Mouse (Mus musculus): Measurements from ENCODE around the gene Slc38a9. TPM values are rescaled to one million over a fixed set of nuclear protein-coding genes. Genes with fewer than 3 reads are reported as not detected.
A peak's percentile ranks its signal among the peaks of the same experiment; 100 is the strongest.

Gene Slc38a9
- polyA plus RNA-seq, 1 experiment from 2014 or later = 12.2 TPM

DNA sequence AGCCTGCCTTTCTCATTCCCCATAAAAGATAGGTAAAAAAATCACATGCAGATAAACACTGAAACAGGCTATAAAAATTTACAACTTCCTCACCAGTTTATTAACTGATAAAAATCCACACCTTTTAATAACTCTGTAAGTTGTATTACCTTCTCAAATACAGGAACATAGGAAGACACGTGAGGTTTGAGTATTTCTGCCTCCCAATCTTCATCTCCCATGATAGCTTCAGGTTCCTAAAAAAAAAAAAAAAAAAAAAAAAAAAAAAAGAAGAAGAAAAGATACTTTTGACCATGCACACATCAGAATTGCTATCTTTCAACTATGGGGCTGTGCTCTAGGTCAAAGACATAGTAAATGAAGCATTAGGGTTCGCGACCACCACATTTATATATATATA is 9.4 kb upstream of the Slc38a9 start:
- Histone ChIP-seq H3K4me1 (replicated peaks) (peaks cover 6% of the 10 kb centered on the region), H3K4me3 (replicated peaks) (no peak overlapping the region), H3K27ac (replicated peaks) (no peak overlapping the region), H3K9me3 (replicated peaks) (no peaks in the 10 kb centered on the region; the same call in 1 of the 2 replicates), H3K27me3 (no peaks in the 10 kb centered on the region), H3K4me2 (no peak overlapping the region), H3K9ac (no peak overlapping the region), H3K36me3 (replicated peaks) (no peaks in the 10 kb centered on the region)
- WGBS (ENCODE audit: insufficient replicate concordance) = 74% methylated on average over 3 of the region's 3 CpGs
- ATAC-seq (ENCODE audit: insufficient read depth) = no peak

DNA sequence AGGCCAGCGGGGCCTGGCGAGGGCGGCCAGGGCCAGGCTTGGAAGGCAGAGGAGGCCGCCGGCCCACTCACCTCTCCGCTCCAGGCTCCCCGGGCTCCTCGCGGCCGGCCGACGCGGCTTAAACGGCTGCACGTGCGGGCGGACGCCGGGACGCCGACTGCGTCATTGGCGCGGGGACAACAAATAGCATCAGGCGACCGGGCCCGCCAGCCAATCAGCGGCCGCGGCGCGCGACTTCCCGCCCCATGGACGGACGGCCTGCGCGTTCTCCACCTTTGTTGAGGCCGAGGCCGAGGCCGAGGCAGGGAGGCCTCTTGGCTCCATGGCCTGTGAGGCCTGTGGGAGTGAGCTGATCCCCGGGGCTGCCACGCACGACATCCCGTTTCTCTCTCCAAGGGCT is 8.3 kb upstream of the Slc38a9 start, which contains the start of gene Ddx4:
Ddx4 (minus strand) TSS at position 271 of the 400 bp plus-strand sequence.
- Histone ChIP-seq H3K27me3 (no peaks in the 10 kb centered on the region), H3K4me3 (replicated peaks) (no peak within 1 kb of the TSS), H3K4me1 (replicated peaks) (no peaks in the 10 kb centered on the region), H3K27ac (replicated peaks) (no peak within 1 kb of the TSS), H3K4me2 (no peak within 1 kb of the TSS), H3K36me3 (replicated peaks) (no peaks in the 10 kb centered on the region), H3K9ac (no peak within 1 kb of the TSS), H3K9me3 (replicated peaks) (no peaks in the 10 kb centered on the region; the same call in 1 of the 2 replicates)
- 80% methylated on average over 45 of the region's 45 CpGs for WGBS (ENCODE audit: insufficient replicate concordance)
- no peak for ATAC-seq (ENCODE audit: insufficient read depth)

DNA sequence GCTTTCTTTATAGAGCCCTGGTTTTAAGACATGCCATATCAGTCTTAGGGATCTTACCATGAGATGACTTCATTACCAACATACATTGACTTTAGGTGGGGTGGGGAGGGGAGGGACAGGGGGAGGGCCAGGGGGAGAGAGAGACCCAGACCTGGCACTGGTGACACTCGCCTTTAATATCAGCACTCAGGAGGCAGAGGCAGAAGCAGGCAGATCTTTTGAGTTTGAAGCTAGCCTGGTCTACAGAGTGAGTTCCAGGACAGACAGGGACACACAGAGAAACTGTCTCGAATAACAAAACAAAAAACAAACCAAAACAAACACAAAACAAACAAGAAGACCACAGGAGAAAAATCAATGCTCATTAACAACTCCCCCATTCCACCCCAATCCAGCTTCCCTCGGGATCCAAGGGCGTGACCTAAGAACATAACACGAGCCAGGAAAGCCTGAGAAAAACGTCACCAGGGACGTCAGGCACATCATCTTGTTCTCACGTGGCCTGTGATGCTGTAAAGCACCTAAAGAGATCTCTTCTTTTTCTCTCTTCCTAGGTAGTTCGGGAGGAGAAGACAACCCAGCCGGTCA is 471 bp upstream of the Slc38a9 start:
- H3K36me3 ChIP-seq (replicated peaks) = no peaks in the 10 kb centered on the region; the same call in 1 of the 2 replicates
- no peak overlapping the region for H3K27ac ChIP-seq (replicated peaks)
- H3K4me2 ChIP-seq = peak overlapping the region; percentile 76
- ATAC-seq (ENCODE audit: insufficient read depth) = no peak; the same call in 1 of the 2 replicates
- no peaks in the 10 kb centered on the region for H3K9me3 ChIP-seq (replicated peaks)
- no peaks in the 10 kb centered on the region for H3K27me3 ChIP-seq
- 6% methylated on average over 10 of the region's 10 CpGs for WGBS (ENCODE audit: insufficient replicate concordance)
- peaks cover 16% of the 10 kb centered on the region for H3K4me1 ChIP-seq (replicated peaks)
- H3K9ac ChIP-seq = peak overlapping the region; percentile 53
- peak overlapping the region; percentile 80 for H3K4me3 ChIP-seq (replicated peaks)

DNA sequence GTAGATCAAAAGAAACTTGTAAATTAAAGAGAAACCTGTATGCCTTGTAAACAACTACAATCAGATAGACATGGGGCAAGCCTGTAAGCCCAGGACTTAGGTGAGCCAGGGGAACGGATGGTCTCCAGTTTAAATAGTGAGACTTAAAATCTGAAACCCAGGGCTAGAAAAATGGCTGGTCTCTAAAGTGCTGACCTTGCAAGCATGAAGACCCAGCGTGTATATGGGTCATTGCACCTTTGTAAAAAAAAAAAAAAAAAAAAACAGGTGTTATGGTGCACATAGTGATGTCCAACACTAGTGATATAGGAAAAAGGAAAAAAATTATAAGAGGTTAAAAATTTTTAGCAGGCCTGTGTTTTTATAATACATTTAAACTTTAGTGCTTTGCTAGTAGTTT is 1.1 kb downstream of the Slc38a9 start:
- H3K4me1 ChIP-seq (replicated peaks) = peaks cover 16% of the 10 kb centered on the region
- no peaks in the 10 kb centered on the region for H3K27me3 ChIP-seq
- H3K9ac ChIP-seq = peak overlapping the region; percentile 90
- no peaks in the 10 kb centered on the region; the same call in 1 of the 2 replicates for H3K36me3 ChIP-seq (replicated peaks)
- 58% methylated on average over 2 of the region's 2 CpGs for WGBS (ENCODE audit: insufficient replicate concordance)
- H3K9me3 ChIP-seq (replicated peaks) = no peaks in the 10 kb centered on the region
- H3K4me3 ChIP-seq (replicated peaks) = peak overlapping the region; percentile 80
- no peak for ATAC-seq (ENCODE audit: insufficient read depth)
- peak overlapping the region; percentile 76 for H3K4me2 ChIP-seq
- no peak overlapping the region for H3K27ac ChIP-seq (replicated peaks)

DNA sequence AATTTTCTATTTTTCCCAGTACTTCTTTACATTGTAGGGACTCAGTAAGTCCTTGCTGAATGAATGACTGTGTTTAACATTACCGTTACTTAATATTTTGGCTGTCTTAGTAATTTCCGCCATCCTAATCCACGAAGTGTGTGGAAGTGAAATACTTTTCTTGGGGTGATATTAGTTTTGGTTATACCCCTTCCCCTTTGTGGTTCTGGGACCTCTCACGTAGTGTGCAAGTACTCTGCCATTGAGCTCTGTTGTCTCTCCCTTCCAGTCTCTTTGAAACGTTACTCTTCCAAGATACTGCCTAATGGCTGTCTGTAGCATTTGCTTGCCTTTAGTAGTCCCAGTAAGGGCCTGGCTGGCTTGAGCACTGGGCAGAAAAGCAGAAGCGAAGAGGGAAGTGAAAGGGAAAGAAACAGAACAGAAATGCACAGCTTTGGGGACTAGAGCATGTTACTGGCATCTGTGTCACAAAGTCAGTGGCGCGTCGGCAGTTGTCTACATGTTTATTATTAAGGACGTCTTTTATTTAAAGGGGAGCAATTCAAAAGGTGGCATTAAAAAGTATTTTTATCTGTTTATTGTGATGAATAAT is 6.0 kb downstream of the Slc38a9 start:
- H3K36me3 ChIP-seq (replicated peaks) = peaks cover 23% of the 10 kb centered on the region
- H3K9ac ChIP-seq = no peak overlapping the region
- H3K27me3 ChIP-seq = no peaks in the 10 kb centered on the region
- H3K9me3 ChIP-seq (replicated peaks) = no peaks in the 10 kb centered on the region
- ATAC-seq (ENCODE audit: insufficient read depth) = no peak
- peaks cover 8% of the 10 kb centered on the region for H3K4me1 ChIP-seq (replicated peaks)
- H3K4me2 ChIP-seq = no peak overlapping the region
- no peak overlapping the region for H3K27ac ChIP-seq (replicated peaks)
- no peak overlapping the region for H3K4me3 ChIP-seq (replicated peaks)
- WGBS (ENCODE audit: insufficient replicate concordance) = 72% methylated on average over 10 of the region's 10 CpGs

DNA sequence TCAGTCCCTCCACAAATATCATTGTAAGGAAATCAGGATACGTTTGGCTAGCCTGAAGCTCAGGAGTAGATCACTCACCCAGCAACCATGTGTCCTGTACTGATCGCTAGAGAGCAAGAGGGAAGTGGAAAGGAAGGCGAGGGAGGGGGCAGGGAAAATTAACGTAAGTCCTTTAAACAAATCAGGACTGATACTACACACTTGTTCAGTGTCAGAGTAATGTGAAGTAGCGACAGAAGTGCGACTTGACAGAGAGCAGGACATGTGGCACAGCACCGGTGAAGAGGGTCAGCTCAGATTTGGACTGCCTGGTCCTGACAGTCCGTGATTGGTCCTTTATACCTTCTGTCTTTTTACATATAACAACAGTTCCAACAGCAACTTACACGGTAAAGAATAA is 6.7 kb downstream of the Slc38a9 start:
- 68% methylated on average over 9 of the region's 9 CpGs for WGBS (ENCODE audit: insufficient replicate concordance)
- no peak for ATAC-seq (ENCODE audit: insufficient read depth)
- Histone ChIP-seq H3K9ac (no peak overlapping the region), H3K27me3 (no peaks in the 10 kb centered on the region), H3K27ac (replicated peaks) (no peak overlapping the region), H3K4me2 (no peak overlapping the region), H3K4me1 (replicated peaks) (peaks cover 12% of the 10 kb centered on the region), H3K36me3 (replicated peaks) (peaks cover 27% of the 10 kb centered on the region), H3K4me3 (replicated peaks) (no peak overlapping the region), H3K9me3 (replicated peaks) (no peaks in the 10 kb centered on the region)

DNA sequence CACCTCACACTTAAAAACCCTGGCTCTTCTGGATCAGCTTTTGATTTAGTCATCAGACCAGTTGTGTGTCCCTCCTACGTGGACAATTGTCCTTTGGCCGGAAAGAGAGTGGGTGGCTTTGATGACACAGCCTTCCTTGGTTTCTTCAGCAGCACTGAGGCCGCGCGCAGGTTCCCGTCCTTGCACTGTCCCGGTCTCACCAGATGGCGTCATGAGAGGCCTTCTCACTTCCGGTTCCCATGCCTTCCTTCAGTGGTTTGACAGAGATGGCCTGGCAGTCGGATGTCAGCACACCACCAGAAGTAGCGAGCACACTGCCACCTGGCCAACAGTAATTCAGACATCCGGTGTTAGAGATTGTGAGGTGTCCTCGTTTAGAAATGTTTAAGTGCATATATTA is 11.2 kb downstream of the Slc38a9 start:
- Histone ChIP-seq H3K4me1 (replicated peaks) (peaks cover 32% of the 10 kb centered on the region), H3K9ac (no peak overlapping the region), H3K4me2 (no peak overlapping the region), H3K27ac (replicated peaks) (no peak overlapping the region), H3K4me3 (replicated peaks) (no peak overlapping the region), H3K36me3 (replicated peaks) (peaks cover 27% of the 10 kb centered on the region), H3K27me3 (no peaks in the 10 kb centered on the region), H3K9me3 (replicated peaks) (no peaks in the 10 kb centered on the region)
- no peak for ATAC-seq (ENCODE audit: insufficient read depth)
- 55% methylated on average over 13 of the region's 13 CpGs for WGBS (ENCODE audit: insufficient replicate concordance)

DNA sequence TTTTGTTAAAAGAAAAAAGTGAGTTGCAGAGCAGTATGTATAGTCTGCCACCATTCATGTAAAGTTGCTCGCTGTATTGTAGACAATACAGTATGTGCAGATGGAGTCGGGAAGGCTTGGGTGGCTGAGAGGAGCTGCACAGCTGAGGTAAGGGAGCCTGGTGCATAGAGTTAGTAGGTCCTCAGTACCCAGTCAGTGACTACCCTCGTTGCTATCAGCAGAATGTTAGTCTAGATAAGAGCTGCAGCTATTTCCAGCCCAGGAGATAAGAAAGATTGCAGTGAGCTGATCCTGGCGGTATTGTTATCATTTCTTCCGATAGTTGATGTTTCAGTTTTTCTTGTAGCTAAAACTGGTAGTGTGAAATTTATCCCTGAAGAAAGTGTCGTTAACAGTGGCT is 12.2 kb downstream of the Slc38a9 start:
- peaks cover 29% of the 10 kb centered on the region for H3K36me3 ChIP-seq (replicated peaks)
- peak overlapping the region; percentile 49 for H3K27ac ChIP-seq (replicated peaks)
- H3K27me3 ChIP-seq = no peaks in the 10 kb centered on the region
- WGBS (ENCODE audit: insufficient replicate concordance) = 25% methylated on average over 6 of the region's 6 CpGs
- no peaks in the 10 kb centered on the region for H3K9me3 ChIP-seq (replicated peaks)
- no peak overlapping the region for H3K4me2 ChIP-seq
- H3K4me3 ChIP-seq (replicated peaks) = no peak overlapping the region
- ATAC-seq (ENCODE audit: insufficient read depth) = peak; percentile 77
- H3K4me1 ChIP-seq (replicated peaks) = peaks cover 32% of the 10 kb centered on the region
- no peak overlapping the region for H3K9ac ChIP-seq

DNA sequence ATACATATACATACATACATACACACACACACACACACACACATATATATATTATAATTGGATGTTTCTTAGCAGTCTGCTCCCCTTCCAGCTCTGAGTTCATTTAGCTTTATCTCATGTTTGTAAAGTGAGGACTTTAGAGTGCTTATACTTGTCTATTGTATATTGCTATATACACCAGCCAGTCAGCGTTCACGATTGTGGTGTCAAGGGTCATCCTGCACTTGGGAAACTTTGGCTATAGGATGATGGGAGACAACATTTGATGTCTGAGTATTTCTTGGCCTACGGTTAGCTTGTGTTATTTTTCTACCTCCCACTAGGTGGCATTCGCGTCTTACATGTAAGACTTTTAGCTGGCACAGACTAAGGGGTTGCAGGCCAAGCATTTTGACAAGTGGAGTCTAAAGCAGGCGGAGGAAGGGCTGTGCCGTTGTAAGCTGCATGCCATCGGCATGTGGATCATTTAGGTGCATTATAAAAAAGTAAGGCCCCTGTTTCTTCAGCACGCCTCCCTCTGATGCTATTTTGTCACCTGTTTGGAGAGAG is 13.4 kb downstream of the Slc38a9 start:
- no peaks in the 10 kb centered on the region for H3K9me3 ChIP-seq (replicated peaks)
- peak; percentile 51; the same call in 1 of the 2 replicates for ATAC-seq (ENCODE audit: insufficient read depth)
- peaks cover 38% of the 10 kb centered on the region for H3K36me3 ChIP-seq (replicated peaks)
- no peaks in the 10 kb centered on the region for H3K27me3 ChIP-seq
- no peak overlapping the region for H3K9ac ChIP-seq
- H3K27ac ChIP-seq (replicated peaks) = no peak overlapping the region
- no peak overlapping the region for H3K4me3 ChIP-seq (replicated peaks)
- no peak overlapping the region for H3K4me2 ChIP-seq
- H3K4me1 ChIP-seq (replicated peaks) = peaks cover 32% of the 10 kb centered on the region
- WGBS (ENCODE audit: insufficient replicate concordance) = 15% methylated on average over 9 of the region's 9 CpGs

DNA sequence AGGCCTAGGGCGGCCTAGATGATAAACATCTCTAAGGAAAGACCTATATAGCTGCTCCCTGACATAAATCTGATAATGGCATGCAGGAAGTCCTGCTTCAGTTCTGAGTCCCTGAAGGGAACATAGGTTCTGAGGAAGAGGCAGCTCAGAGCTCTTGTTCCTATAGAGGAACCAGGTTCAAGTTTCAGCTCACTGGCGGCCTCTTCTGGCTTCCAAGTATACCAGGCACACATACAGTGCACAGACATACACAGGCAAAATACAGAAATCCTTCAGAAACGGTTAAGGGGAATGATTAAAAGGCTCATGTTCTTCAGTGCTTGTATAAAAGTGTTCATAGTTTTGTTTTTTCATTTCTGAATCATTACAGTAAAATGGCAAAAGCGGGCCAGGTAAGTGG is 17.6 kb downstream of the Slc38a9 start:
- no peak overlapping the region for H3K4me3 ChIP-seq (replicated peaks)
- H3K36me3 ChIP-seq (replicated peaks) = peaks cover 15% of the 10 kb centered on the region
- peak; percentile 43; the same call in 1 of the 2 replicates for ATAC-seq (ENCODE audit: insufficient read depth)
- 80% methylated on average over 4 of the region's 4 CpGs for WGBS (ENCODE audit: insufficient replicate concordance)
- H3K27ac ChIP-seq (replicated peaks) = no peak overlapping the region
- no peak overlapping the region for H3K9ac ChIP-seq
- peaks cover 11% of the 10 kb centered on the region for H3K4me1 ChIP-seq (replicated peaks)
- no peaks in the 10 kb centered on the region for H3K9me3 ChIP-seq (replicated peaks)
- H3K4me2 ChIP-seq = no peak overlapping the region
- no peaks in the 10 kb centered on the region for H3K27me3 ChIP-seq

DNA sequence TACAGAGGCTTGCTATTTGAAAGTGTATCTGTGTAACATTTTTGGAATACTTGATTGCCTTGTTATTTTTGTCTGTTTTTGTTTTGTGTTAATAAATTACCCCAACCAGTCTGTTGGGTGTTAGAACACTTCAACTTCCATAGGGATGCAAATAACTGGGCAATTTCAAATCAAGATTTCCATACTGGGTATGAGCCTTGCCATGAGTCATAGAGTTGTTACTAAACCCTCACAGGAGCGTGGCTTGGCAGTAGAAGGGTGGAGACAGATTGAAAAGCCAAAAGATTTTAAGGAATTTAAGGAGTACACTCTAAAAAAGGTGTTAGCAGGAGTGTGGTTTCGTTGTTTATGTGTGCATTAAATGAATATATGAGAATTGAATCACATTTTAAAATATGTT is 22.8 kb downstream of the Slc38a9 start:
- Histone ChIP-seq H3K9me3 (replicated peaks) (no peaks in the 10 kb centered on the region), H3K4me2 (no peak overlapping the region), H3K36me3 (replicated peaks) (peaks cover 9% of the 10 kb centered on the region), H3K27ac (replicated peaks) (no peak overlapping the region), H3K9ac (no peak overlapping the region), H3K4me1 (replicated peaks) (peaks cover 5% of the 10 kb centered on the region), H3K4me3 (replicated peaks) (no peak overlapping the region), H3K27me3 (no peaks in the 10 kb centered on the region)
- WGBS (ENCODE audit: insufficient replicate concordance) = 78% methylated on average over 2 of the region's 2 CpGs
- no peak for ATAC-seq (ENCODE audit: insufficient read depth)

Measured in liver, embryonic 15.5 days (tissue).